Mouse (Mus musculus): ENCODE measurements around the gene Lrch3. TPM values are rescaled to one million over a fixed set of nuclear protein-coding genes. Genes with fewer than 3 reads are reported as not detected.

Lrch3 gene
- polyA plus RNA-seq, 1 experiment from 2014 or later = 51.7 TPM

DNA sequence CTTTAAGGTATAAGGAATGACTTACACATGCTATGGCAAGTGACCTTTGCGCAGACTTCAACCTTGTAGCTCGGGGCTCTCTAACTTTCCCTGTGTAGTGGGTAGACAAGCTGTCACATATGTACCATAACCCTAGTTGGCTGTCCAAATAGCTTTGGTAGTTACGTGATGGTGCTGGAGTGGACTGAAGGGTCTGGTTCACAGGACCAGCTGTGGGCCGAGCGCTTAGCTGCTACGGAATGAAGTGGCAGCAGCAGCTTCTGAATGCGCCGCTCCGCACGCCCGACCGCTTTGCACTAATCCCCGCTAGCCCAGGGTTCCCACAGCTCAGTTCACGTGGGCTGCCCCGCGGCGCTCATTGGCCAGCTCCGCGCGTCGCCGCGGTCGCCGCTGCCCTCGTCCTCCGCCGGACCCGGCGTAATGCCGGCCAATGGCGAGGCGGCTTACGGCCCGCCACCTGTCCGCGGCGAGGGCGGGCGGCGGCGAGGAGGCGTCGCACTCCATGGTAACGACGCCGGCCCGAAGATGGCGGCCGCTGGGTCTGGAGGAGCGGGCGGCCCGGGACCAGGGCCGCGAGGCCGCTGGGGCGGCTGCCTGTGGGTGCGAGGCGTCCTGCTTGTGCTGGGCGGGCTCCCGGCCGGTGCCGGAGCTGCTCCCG lies 148.3 kb downstream of the Lrch3 start, which contains the start of gene Lmln:
TSS of gene Lmln (plus strand) at position 498 of the 658 bp plus-strand sequence.
- Histone ChIP-seq H3K4me2 (ENCODE audit: low read length) (peak within 1 kb of the TSS; percentile 86), H3K36me3 (ENCODE audit: control insufficient read depth, insufficient read depth, low read length) (peaks cover 42% of the 10 kb centered on the region), H3K9me3 (ENCODE audit: control insufficient read depth, low read length) (no peaks in the 10 kb centered on the region), H3K4me3 (replicated peaks; ENCODE audit: low read depth, low read length) (peak within 1 kb of the TSS; percentile 86), H3K4me1 (ENCODE audit: control insufficient read depth, insufficient read depth, low read length) (peaks cover 24% of the 10 kb centered on the region), H3K9ac (replicated peaks; ENCODE audit: low read length) (peak within 1 kb of the TSS; percentile 74), H3K27ac (replicated peaks; ENCODE audit: low read depth, low read length) (peak within 1 kb of the TSS; percentile 78), H3K27me3 (ENCODE audit: control insufficient read depth, insufficient read depth, low read length) (no peaks in the 10 kb centered on the region)
- DNase-seq (peak; percentile 97), ATAC-seq (ENCODE audit: low FRiP score, low TSS enrichment) (peak; percentile 97)
- WGBS = under 1% methylated on average over 64 of the region's 64 CpGs

DNA sequence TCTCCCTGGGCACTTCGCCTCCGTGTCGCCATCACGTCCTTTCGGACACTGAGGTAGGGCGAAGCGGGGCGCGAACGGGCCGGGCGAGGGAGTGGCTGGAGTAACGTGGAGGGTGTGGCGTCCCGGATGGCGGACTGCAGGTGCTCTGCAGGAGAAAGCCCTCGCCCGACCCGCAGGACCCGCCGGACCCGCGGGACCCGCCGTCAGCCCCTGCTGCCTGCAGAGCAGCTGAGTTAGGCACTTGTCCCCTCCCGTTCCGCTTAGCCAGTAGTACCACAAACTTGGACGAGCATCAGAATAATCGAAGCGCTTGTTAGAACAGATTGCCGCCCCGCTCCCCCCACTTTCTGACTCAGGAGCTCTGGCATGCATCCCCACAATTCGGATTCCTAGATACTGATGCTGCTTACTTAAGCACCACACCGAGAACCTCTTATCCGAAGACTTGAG lies 148.8 kb downstream of the Lrch3 start:
- H3K4me1 ChIP-seq (ENCODE audit: control insufficient read depth, insufficient read depth, low read length) = peaks cover 24% of the 10 kb centered on the region
- WGBS = under 1% methylated on average over 35 of the region's 35 CpGs
- no peaks in the 10 kb centered on the region for H3K27me3 ChIP-seq (ENCODE audit: control insufficient read depth, insufficient read depth, low read length)
- DNase-seq (peak; percentile 57), ATAC-seq (ENCODE audit: low FRiP score, low TSS enrichment) (peak; percentile 70)
- H3K4me2 ChIP-seq (ENCODE audit: low read length) = peak overlapping the region; percentile 86
- H3K27ac ChIP-seq (replicated peaks; ENCODE audit: low read depth, low read length) = peak overlapping the region; percentile 78
- peak overlapping the region; percentile 74 for H3K9ac ChIP-seq (replicated peaks; ENCODE audit: low read length)
- H3K9me3 ChIP-seq (ENCODE audit: control insufficient read depth, low read length) = no peaks in the 10 kb centered on the region
- peak overlapping the region; percentile 86 for H3K4me3 ChIP-seq (replicated peaks; ENCODE audit: low read depth, low read length)
- peaks cover 42% of the 10 kb centered on the region for H3K36me3 ChIP-seq (ENCODE audit: control insufficient read depth, insufficient read depth, low read length)

DNA sequence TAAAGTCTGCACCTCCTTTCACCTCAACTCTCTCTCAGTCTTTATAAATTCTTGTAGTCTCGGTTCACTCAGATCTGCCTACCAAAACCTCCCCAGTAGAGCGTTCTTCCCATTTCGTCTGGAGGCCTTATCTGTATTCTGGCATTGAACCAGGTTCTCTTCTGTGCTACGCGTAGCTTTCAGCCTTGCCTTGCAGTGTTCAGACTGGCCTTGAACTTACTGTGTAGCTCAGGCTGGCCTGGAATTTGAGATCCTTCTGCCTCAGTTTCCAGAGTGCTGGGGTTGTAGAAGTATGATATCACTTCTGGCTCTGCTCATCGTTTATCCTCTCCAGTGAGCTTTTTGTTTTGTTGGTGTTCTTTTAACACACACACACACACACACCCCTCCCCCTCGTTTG lies 149.4 kb downstream of the Lrch3 start:
- H3K9me3 ChIP-seq (ENCODE audit: control insufficient read depth, low read length) = no peaks in the 10 kb centered on the region
- no peaks in the 10 kb centered on the region for H3K27me3 ChIP-seq (ENCODE audit: control insufficient read depth, insufficient read depth, low read length)
- H3K36me3 ChIP-seq (ENCODE audit: control insufficient read depth, insufficient read depth, low read length) = peaks cover 37% of the 10 kb centered on the region
- H3K9ac ChIP-seq (replicated peaks; ENCODE audit: low read length) = peak overlapping the region; percentile 74; the same call in 1 of the 2 replicates
- 0 out of 2 replicates have a peak overlapping the region, but pooled peaks have one; percentile 78 for H3K27ac ChIP-seq (replicated peaks; ENCODE audit: low read depth, low read length)
- 23% methylated on average over 7 of the region's 7 CpGs for WGBS
- H3K4me2 ChIP-seq (ENCODE audit: low read length) = peak overlapping the region; percentile 86
- DNase-seq (peak; percentile 40), ATAC-seq (ENCODE audit: low FRiP score, low TSS enrichment) (no peak)
- peak overlapping the region; percentile 86 for H3K4me3 ChIP-seq (replicated peaks; ENCODE audit: low read depth, low read length)
- peaks cover 18% of the 10 kb centered on the region for H3K4me1 ChIP-seq (ENCODE audit: control insufficient read depth, insufficient read depth, low read length)

DNA sequence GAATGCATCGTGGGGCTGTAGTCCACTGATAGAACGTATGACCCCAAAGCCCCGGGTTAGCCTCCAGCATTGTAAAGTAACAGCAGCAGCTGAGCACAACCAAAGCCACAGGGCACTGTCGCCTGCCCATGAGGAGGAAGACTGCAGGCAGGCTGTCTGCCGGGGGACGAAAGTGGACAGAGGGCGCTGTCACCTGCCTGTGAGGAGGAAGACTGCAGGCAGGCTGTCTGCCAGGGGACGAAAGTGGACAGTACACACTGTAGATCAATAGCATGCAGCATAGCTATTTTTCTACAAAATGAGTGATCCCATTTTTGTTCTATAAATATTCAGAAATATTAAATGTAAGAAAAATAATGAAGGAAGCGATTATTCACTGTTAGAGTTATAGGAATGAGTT lies 150.7 kb downstream of the Lrch3 start:
- H3K27ac ChIP-seq (replicated peaks; ENCODE audit: low read depth, low read length) = no peak overlapping the region
- H3K4me2 ChIP-seq (ENCODE audit: low read length) = no peak overlapping the region
- peaks cover 18% of the 10 kb centered on the region for H3K4me1 ChIP-seq (ENCODE audit: control insufficient read depth, insufficient read depth, low read length)
- DNase-seq (no peak), ATAC-seq (ENCODE audit: low FRiP score, low TSS enrichment) (no peak)
- no peaks in the 10 kb centered on the region for H3K27me3 ChIP-seq (ENCODE audit: control insufficient read depth, insufficient read depth, low read length)
- H3K9me3 ChIP-seq (ENCODE audit: control insufficient read depth, low read length) = no peaks in the 10 kb centered on the region
- no peak overlapping the region for H3K4me3 ChIP-seq (replicated peaks; ENCODE audit: low read depth, low read length)
- peaks cover 29% of the 10 kb centered on the region for H3K36me3 ChIP-seq (ENCODE audit: control insufficient read depth, insufficient read depth, low read length)
- WGBS = 67% methylated on average over 9 of the region's 9 CpGs
- no peak overlapping the region for H3K9ac ChIP-seq (replicated peaks; ENCODE audit: low read length)

Other genes starting within 250 kb of the Lrch3 start
- gene Muc4, start 178.2 kb upstream of the Lrch3 start, polyA plus RNA-seq (2014; fragmentation: Nextera tagmentation; extraction: Ambion mirVana) = 0.16 TPM in 1 of 2 replicates, not detected in the other
- gene Muc20, start 116.7 kb upstream of the Lrch3 start, polyA plus RNA-seq (2014; fragmentation: Nextera tagmentation; extraction: Ambion mirVana) = not detected in 2 replicates
- not detected in 2 replicates for gene Smbd1, start 103.6 kb upstream of the Lrch3 start, polyA plus RNA-seq (2014; fragmentation: Nextera tagmentation; extraction: Ambion mirVana)
- gene Fyttd1, start 36.6 kb upstream of the Lrch3 start, polyA plus RNA-seq (2014; fragmentation: Nextera tagmentation; extraction: Ambion mirVana) = 167 and 171 TPM in 2 replicates
- 30.0 TPM in 2 replicates for gene Rubcn, start 36.3 kb upstream of the Lrch3 start, polyA plus RNA-seq (2014; fragmentation: Nextera tagmentation; extraction: Ambion mirVana)
- gene Iqcg, start 142.1 kb downstream of the Lrch3 start, polyA plus RNA-seq (2014; fragmentation: Nextera tagmentation; extraction: Ambion mirVana) = 4.7 and 6.2 TPM in 2 replicates
- gene Rpl35a, start 142.4 kb downstream of the Lrch3 start, polyA plus RNA-seq (2014; fragmentation: Nextera tagmentation; extraction: Ambion mirVana) = 477 and 558 TPM in 2 replicates
- gene Lmln, start 148.4 kb downstream of the Lrch3 start, polyA plus RNA-seq (2014; fragmentation: Nextera tagmentation; extraction: Ambion mirVana) = 2.9 and 3.2 TPM in 2 replicates